Mouse (Mus musculus): ENCODE results near the gene Zc3hav1l. TPM values are rescaled to one million over a fixed set of nuclear protein-coding genes. Genes with fewer than 3 reads are reported as not detected.

Gene Zc3hav1l
- total RNA-seq, 2 experiments from 2014 or later, result 1.1 to 1.9 TPM

Other genes starting within 250 kb of the Zc3hav1l start
- gene Tmem213, start 190.0 kb downstream of the Zc3hav1l start, total RNA-seq (2021), result not detected
- gene Atp6v0a4, start 174.7 kb downstream of the Zc3hav1l start, total RNA-seq (2021), result 1 to 10 TPM; 1.9 to 2.1 TPM
- 1 to 10 TPM in 1 of 2 experiments, under 1 TPM in 1; 0.92 to 1.6 TPM for gene D630045J12Rik, start 45.2 kb downstream of the Zc3hav1l start, total RNA-seq (2021)
- 10 to 100 TPM; 15.3 to 16.2 TPM for gene Zc3hav1, start 55.3 kb upstream of the Zc3hav1l start, total RNA-seq (2021)
- 1 to 10 TPM; 1.9 to 2.0 TPM for gene Ttc26, start 82.2 kb upstream of the Zc3hav1l start, total RNA-seq (2021)
- gene Ubn2, start 134.7 kb upstream of the Zc3hav1l start, total RNA-seq (2021), result 10 to 100 TPM; 23.5 to 25.8 TPM
- gene Fmc1, start 234.2 kb upstream of the Zc3hav1l start, total RNA-seq (2021), result 100 to 1,000 TPM; 253 to 256 TPM

Measured in heart, postnatal 36 days (tissue).